Mouse (Mus musculus) heart, adult 2 months (tissue): ENCODE measurements at regions not wholly inside any gene's neighbourhood (a gene's known extent, or its start where the extent isn't known, plus 50 kb on each side); places are given as distances from the start of the nearest gene placed in this dataset.

Source experiments
- DNase-seq, 2 experiments: peaks; one replicate each; pipeline ENCODE4 v3.0.0; 2021
- H3K27ac ChIP-seq: fragments of 200-600 bp; 2 replicates; pipeline ENCODE4 v1.8.1; 2022
- H3K27me3 ChIP-seq: fragments of 200-500 bp; 2 replicates; pipeline ENCODE4 v1.6.1; 2012; ENCODE audit warnings: mild to moderate bottlenecking, low read length, inconsistent platforms, mixed read lengths; ENCODE audit not compliant: control insufficient read depth, insufficient read depth
- H3K36me3 ChIP-seq: fragments of 200-500 bp; 2 replicates; pipeline ENCODE4 v1.6.1; 2012; ENCODE audit warnings: low read length, inconsistent platforms; ENCODE audit not compliant: control insufficient read depth, insufficient read depth
- H3K4me1 ChIP-seq: fragments of 200-500 bp; 2 replicates; pipeline ENCODE4 v1.6.1; 2011; ENCODE audit warnings: low read length; ENCODE audit not compliant: control insufficient read depth, insufficient read depth
- H3K4me3 ChIP-seq: fragments of 200-600 bp; 2 replicates; pipeline ENCODE4 v1.8.1; 2022
- H3K79me2 ChIP-seq: fragments of 200-500 bp; replicated peaks from 2 replicates; pipeline ENCODE4 v1.6.1; 2012; ENCODE audit warnings: mild to moderate bottlenecking, inconsistent platforms, low read length, moderate library complexity, mixed read lengths; ENCODE audit not compliant: control insufficient read depth, insufficient read depth
- H3K9ac ChIP-seq: fragments of 200-500 bp; 2 replicates; pipeline ENCODE4 v1.6.1; 2012; ENCODE audit warnings: low read depth, mild to moderate bottlenecking, control low read depth, inconsistent platforms, low read length, mixed read lengths
- CTCF ChIP-seq: fragments of 200-600 bp; IDR thresholded peaks from 2 replicates; pipeline ENCODE4 v1.8.1; 2022; ENCODE audit warnings: antibody characterized with exemption, mild to moderate bottlenecking, moderate library complexity
- EP300 ChIP-seq: fragments of 200-500 bp; IDR thresholded peaks from 2 replicates; pipeline ENCODE4 v1.6.1; 2011; ENCODE audit warnings: low read depth, low read length, control low read depth; ENCODE audit not compliant: insufficient read depth
- POLR2A ChIP-seq: fragments of 200-500 bp; IDR thresholded peaks from 2 replicates; pipeline ENCODE4 v1.6.1; 2011; ENCODE audit warnings: mild to moderate bottlenecking, low read depth, low read length, control low read depth; ENCODE audit not compliant: insufficient read depth
- WGBS: fragments of 180-500 bp; shearing (Covaris S2); methylation state at CpG from one replicate; pipeline ENCODE4 v1.1.7; 2018; 5-methylcytosine and 5-hydroxymethylcytosine counted together
- intact Hi-C: fragments of 180-260 bp; cut with DNase I; formaldehyde crosslinking; loops from one replicate; pipeline ENCODE4 v1.15.1; 2025

- Histone ChIP-seq H3K4me3 (no peak overlapping the region), H3K27ac (no peak overlapping the region), H3K9ac (no peak overlapping the region), H3K36me3 (no peaks in the 10 kb centered on the region), H3K4me1 (no peaks in the 10 kb centered on the region), H3K79me2 (no peaks in the 10 kb centered on the region), H3K27me3 (no peaks in the 10 kb centered on the region)
- intact Hi-C loops: no loop called here
- TF ChIP-seq EP300 (no peak), CTCF (no peak)
- WGBS: 24% methylated on average over 6 of the region's 6 CpGs
- peak; percentile 22 to 24 for DNase-seq
Observed at GRCm38 (mm10) chr14:26357242-26357641, 99.5 kb downstream of the Duxbl3 start.

GRCm38 (mm10) chr14:26357996-26358395 is 100.2 kb downstream of the Duxbl3 start:
- H3K4me1 ChIP-seq: no peaks in the 10 kb centered on the region
- no peak overlapping the region for H3K27ac ChIP-seq
- intact Hi-C loops: no loop called here
- no peak overlapping the region for H3K4me3 ChIP-seq
- H3K27me3 ChIP-seq: no peaks in the 10 kb centered on the region
- no peaks in the 10 kb centered on the region for H3K36me3 ChIP-seq
- H3K79me2 ChIP-seq: no peaks in the 10 kb centered on the region
- 72% methylated on average over 8 of the region's 8 CpGs for WGBS
- DNase-seq: no peak
- no peak for TF ChIP-seq CTCF
- no peak for TF ChIP-seq POLR2A
- no peak for TF ChIP-seq EP300
- no peak overlapping the region for H3K9ac ChIP-seq

GRCm38 (mm10) chr14:26360071-26360470 is 102.3 kb downstream of the Duxbl3 start:
- intact Hi-C loops: no loop called here
- H3K27ac ChIP-seq: no peak overlapping the region
- H3K36me3 ChIP-seq: no peaks in the 10 kb centered on the region
- no peaks in the 10 kb centered on the region for H3K27me3 ChIP-seq
- H3K4me1 ChIP-seq: no peaks in the 10 kb centered on the region
- TF ChIP-seq CTCF (no peak), POLR2A (no peak), EP300 (no peak)
- WGBS: 75% methylated on average over 4 of the region's 4 CpGs
- no peak for DNase-seq
- H3K79me2 ChIP-seq: no peaks in the 10 kb centered on the region
- no peak overlapping the region for H3K4me3 ChIP-seq
- no peak overlapping the region for H3K9ac ChIP-seq

GRCm38 (mm10) chr14:26361206-26361605 is 103.4 kb downstream of the Duxbl3 start:
- Histone ChIP-seq H3K79me2 (no peaks in the 10 kb centered on the region), H3K27ac (no peak overlapping the region), H3K4me3 (no peak overlapping the region), H3K4me1 (no peaks in the 10 kb centered on the region), H3K9ac (no peak overlapping the region), H3K36me3 (no peaks in the 10 kb centered on the region), H3K27me3 (no peaks in the 10 kb centered on the region)
- TF ChIP-seq CTCF (no peak), POLR2A (no peak), EP300 (no peak)
- no peak for DNase-seq
- intact Hi-C loops: no loop called here
- WGBS: 96% methylated on average over 3 of the region's 3 CpGs
